Mouse (Mus musculus) B cell, adult 2 months (primary cell): Measurements from ENCODE around the gene Speer4f1.
"Not testable (repeated sequence)": the region's sequence is repeated elsewhere in the genome, so short reads cannot be mapped to it uniquely, and the experiment has no call there.

ENCODE experiments used
- DNase-seq, 2 experiments: peaks; one replicate each; pipeline ENCODE4 v3.0.0; 2022

Speer4f1 gene

DNA sequence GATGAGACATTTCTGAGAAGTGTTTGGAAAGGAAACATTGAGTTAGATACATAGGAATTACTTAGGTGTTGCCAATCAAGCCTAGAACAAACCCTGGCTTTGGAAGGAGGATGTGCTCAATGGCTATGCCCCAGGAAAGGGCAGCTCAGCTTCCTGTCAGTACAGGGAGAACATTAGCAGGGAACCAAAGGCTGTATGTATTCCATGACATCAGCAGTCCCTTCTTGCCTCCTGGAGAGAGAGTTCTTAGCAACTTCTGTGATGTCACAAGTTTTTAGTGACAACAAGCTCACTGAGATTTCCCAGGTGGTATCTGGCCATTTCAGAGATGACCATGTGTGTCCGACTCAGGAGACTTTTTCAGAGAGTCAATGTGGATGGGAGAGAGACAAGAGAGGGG, at the start of gene Speer4f1:
Gene Speer4f1, plus strand, starts transcription at position 301 of the 400 bp plus-strand sequence.
- not testable (repeated sequence) for DNase-seq

DNA sequence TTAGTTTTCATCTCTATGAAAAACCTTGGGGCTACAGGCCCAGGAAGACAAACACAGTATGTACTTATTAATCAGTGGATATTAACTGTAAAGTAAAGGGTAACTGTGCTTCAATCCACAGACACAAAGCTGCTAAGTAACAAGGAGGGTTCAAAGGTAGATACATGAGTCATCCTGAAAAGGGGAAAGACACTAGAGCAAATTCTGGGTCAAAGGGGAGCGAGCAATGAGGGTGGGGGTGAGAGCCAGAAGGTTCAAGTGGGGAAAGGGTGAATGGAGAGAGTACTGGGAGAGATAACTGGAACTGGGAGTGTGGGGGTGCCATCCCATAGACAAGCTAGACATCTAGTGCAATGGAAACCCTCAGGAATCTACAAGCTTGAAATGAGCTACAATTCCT, 49.0 kb upstream of the Speer4f1 start:
- DNase-seq, result no peak

DNA sequence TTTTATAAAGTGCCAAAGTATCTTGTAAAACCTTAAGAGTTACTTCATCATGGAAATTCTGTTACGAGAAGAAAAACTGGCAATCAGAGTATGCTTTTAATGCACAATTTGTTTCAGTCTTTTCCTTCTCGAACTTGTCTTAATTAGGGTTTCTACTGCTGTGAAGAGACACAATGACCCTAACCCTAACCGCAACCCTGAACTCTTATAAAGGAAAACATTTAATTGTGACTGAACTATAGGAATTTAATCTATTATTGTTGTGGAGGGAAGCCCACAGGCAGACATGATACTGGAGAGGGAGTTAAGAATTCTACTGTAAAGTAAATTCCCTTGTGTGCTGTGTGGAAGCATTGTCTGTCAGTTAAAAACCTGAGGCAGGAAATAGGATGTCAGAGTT, 41.2 kb upstream of the Speer4f1 start:
- DNase-seq, result no peak

DNA sequence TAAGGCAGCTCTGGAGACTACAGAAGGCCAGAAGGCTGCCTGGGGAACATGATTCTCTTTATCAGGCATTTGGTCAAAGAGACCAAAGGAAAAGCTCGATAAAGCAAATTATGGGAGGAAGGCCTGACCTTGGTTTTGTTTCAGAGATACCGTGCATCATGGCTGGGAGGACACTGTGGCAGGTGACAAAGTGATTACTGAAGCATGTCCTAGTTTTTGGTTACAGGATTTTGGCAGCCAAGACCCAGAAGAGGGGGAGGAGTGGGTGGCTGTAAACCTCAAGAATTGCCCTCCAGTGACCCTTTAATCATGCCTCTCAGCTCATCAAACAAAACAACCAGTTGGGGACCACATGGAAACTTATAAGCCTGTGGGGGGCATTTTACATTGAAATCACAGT, 39.7 kb upstream of the Speer4f1 start:
- DNase-seq, result no peak

DNA sequence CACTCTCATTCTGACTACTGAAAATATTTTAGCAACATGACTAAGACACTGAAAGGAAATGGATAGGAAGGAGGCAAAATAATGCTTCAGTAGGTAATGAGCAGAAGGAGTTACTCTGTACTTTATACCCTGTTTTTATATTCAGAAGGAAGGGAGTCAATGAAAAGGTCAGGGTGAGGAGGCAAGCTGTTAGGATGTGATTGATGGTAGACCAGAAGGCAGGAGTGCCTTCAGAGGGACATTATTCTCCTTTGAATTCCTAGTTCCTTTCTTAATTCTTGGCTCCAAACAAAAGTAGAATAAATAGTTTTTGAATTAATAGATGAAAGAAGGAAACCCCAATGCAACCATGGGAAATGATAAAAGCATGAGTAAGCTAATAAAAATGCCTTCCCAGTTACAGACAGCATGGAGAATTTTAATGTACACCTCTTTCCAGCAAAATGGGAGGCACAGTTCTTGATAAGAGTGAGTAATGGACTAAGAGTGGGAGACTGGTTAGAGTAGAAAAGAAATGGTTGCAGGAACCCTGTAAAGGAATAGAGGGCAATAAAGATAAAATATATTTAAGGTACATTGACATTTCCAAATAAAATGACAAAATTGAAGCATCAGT, 36.3 kb upstream of the Speer4f1 start:
- DNase-seq, result no peak

DNA sequence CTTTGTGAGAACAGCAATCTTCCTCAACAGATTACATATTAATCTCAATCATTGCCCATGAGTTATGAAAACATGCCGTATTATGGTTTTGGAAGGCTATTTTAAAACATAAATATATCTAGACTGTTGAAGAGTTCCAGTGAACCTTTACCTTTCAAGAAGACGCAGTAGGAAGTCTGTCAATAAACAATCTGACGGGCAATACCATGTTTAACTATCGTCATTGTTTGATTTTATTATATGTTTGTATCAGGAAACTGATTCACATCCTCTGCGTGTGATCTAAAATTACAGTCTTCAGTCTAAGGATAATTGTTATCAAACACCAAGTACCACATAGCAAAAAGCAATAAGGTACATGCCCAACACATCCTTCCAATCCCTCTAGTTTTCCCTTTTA, 21.8 kb upstream of the Speer4f1 start:
- DNase-seq, result no peak

DNA sequence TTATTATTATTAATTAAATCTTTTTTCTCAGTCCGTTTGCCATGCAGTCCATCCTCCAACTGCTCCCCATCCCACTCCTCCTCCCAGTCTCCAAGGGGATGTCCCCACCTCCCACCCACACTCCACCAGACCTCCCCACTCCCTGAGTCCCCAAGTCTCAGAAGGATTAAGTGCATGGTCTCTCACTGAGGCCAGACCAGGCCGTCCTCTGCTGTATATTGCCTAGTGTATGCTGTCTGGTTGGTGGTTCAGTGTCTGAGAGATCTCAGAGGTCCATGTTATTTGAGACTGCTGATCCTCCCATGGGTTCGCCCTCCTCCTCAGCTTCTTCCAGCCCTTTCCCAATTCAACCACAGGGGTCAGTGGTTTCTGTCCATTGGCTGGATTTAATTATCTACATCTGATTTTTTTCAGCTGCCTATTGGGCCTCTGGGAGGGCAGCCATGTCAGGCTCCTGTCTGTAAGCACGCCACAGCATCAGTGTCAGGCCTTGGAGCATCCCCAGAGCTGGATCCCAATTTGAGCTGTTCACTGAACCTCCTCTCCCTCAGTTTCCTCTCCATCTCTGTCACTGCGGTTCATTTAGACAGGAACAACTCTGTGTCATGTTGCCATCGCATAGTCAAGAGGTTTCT, 20.8 kb upstream of the Speer4f1 start:
- DNase-seq, result no peak

DNA sequence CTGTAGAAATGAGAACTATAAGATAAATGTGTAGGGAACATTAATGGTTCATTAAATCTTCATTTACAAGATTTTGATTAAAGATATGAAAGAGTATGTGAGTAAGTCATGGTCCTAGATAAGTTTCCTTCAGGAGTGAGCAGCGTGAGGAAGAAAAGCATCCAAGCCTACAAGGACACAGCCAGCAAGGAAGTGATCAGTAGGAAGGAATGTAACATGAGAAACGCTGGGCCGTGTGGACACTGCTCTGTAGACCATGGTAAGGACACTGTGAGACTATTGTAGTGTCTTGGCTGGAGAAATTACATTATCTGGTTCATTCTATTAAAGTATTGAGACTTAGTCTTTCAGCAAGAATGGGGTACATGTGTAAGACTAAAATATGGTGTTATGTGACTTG, 19.2 kb upstream of the Speer4f1 start:
- DNase-seq, result no peak

DNA sequence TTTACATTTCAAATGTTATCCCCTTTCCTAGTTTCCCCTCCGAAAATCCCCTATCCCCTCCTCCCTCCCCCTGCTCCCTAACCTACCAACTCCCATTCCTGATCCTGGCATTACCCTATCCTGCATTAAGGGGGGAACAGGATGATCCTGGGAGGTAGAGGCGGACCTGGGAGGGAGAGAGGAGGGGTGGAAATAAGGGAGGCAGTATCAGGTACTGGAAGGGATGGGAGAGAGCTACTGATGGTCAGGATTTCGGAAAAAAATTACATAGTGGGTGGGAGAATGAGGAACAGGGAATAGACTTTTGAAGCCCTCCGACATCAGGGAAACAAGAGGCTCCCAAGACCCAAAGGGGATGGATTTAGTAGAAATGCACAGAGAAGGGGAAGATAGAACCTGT, 7.8 kb upstream of the Speer4f1 start:
- not testable (repeated sequence) for DNase-seq

DNA sequence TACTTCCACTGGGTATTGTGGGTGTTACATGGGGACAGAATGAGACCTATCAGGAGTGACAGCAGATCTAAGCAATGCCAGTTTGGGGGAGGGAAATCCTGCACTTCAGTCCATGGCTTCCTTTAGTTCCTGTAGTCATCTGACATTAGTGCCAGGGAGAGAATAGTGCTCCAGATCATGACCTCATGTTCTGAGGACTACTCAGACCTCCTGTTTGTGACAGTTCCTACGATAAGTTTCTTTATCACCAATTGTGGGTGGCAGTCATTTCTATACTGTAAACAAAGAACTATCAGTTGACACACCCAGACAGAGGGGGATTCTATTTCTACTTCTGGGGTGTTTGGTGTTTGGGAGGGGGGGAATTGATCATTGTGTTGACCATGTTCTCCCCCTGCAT, 578 bp downstream of the Speer4f1 start:
- DNase-seq, result no peak

DNA sequence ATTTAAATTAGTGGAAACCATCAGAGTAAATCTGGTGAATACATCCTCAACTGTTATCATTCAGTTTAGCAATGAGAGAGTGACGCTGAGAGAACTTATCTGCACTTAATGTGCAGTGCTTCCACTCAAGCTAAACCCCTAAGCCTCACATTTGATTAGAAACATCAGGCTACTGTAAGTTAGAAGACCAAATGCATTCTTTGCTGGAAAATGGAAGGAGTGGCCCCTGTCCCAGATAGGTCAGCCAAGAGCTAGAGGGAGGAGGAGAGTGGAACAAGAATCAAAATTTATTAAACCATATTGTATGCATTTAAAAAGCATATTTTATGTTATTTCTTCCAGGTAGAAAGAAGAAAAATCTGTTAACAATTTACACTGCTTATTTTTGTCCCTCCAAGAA, 14.0 kb downstream of the Speer4f1 start:
- DNase-seq, result no peak

DNA sequence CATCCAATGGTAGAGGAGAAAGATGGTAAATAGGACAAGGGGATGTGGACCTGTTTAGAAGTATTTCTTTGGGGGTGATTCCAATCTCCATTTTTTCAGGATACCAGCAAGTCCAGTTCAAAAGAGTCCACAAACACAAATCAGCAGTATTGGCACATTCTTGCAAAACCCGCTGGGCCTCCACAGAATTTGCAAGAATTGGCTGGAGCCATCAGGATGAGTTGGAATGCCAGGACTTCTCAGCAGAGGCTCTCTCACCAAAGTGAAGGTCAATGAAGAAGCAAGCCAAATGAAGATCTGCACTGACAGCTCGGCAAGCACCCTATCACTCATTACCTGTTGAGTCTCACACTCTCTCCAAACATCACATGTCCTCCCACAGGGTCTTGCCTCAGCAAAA, 19.7 kb downstream of the Speer4f1 start:
- no peak for DNase-seq

DNA sequence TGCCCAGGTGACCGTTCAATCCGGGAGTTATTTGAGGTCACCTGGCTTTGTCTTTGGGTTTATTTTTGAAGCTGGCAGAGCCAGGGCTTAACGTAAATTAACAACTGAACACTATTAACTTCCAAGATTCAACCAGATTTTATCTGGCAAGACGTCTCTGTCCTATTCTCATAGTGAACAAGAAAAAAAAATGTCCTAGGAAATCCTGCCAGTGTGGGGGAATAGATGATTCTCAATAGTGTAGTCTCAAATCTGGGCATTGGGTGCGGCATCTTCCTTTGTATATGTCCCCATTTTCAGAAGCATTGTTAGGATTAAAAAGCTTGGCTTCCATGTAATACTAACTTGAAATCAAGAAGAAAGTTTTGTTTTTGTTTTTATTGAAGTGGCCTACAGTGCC, 20.8 kb downstream of the Speer4f1 start:
- no peak for DNase-seq

DNA sequence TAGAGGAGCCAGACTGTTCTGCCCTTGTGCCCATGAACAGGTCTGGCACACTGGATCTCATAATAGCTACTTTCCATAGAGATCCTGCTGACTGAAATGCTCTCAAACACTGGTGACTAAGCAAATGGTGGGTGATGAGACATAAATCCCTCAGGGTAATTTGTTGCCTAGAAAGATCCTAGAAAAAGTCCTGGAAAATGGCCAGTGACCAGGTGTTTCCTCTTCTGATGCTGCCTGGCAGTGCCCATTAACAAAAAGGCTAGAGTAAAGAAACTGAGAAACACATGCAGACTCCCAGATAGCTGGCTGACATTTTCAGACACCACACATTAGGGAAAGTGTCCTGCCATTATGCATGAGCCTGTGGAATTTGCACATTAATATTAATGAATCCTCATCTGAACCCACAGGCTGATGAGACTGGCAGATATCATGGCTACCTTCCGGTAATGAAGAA, 24.0 kb downstream of the Speer4f1 start:
- no peak for DNase-seq

DNA sequence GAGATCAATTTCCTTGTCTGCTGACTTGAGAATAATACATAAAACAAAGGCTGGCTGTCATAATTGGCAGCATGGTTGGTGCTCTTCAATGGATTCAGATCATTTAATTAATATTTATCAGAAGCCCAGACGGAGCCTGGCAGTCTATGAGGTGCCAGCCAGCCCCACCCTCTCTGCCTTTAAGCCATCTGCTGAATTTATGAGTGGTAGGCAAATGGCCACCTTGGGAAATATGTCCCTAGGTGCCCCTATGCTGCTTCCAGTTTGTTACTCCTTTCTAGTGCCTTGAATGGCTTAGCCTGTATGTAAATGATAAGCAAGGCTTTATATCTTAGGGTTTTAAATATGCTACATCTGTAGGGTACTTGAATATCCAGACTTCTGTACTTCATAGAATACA, 25.0 kb downstream of the Speer4f1 start:
- no peak for DNase-seq

DNA sequence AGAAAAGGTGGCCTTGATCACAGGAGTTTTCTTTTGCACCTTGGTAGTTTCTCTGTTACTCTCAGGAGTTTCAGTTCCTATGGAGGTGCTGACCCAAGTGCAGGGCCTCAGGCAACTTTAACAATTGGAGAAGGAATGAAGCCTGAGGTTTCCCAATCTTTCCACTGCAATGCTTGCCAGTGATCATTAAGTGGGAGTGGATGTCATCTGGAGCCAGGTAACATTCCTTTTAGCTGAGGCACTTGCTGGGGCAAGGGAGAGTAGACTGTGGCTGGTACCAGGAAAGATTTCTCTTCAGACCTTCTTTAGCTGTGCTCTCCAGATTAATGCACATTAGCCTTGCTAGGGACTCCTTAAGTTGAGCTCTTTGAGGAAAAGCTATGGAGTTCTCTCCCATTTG, 29.6 kb downstream of the Speer4f1 start:
- no peak for DNase-seq

DNA sequence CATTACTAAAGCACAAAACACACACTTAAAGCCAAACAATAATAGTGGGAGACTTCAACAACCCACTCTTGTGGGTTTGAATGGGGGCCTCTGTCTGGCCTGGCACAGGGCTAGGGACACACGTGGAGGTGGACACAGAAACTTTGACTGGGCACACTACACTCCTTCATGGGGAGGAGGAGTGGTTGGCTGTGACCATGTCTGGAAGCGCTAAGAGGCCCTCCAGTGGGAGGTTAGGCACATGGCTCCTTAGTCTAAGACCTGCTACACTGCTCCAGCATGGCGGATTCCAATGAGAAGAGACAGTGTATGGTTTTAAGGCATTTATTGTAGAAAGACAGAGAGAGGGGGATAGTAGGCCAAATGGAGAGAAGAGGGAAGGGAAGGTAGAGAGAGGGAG, 32.1 kb downstream of the Speer4f1 start:
- DNase-seq, result no peak
